Mouse (Mus musculus) splenic B cell, adult 2 months (primary cell): Measurements from ENCODE around the gene Zbtb33.
A peak's percentile ranks its signal among the peaks of the same experiment; 100 is the strongest.
"Not testable (repeated sequence)": the region's sequence is repeated elsewhere in the genome, so short reads cannot be mapped to it uniquely, and the experiment has no call there.

Experiments
- DNase-seq: peaks from one replicate; pipeline ENCODE4 v3.0.0-alpha.2; 2011; ENCODE audit warnings: low read depth, low spot score
- H3K27me3 ChIP-seq: 2 replicates; pipeline ENCODE4 v1.6.1; 2012; ENCODE audit warnings: mild to moderate bottlenecking, low read length, moderate library complexity, mixed read lengths; ENCODE audit not compliant: control insufficient read depth, poor library complexity, insufficient read depth, severe bottlenecking
- H3K36me3 ChIP-seq: 2 replicates; pipeline ENCODE4 v1.6.1; 2012; ENCODE audit warnings: mild to moderate bottlenecking, low read length, moderate library complexity, mixed read lengths; ENCODE audit not compliant: control insufficient read depth, poor library complexity, insufficient read depth, severe bottlenecking

Zbtb33 gene

GRCm38 (mm10) chrX:38189552-38190457 lies at the start of gene Zbtb33:
Gene Zbtb33, plus strand, starts transcription at chrX:38189793.
- DNase-seq, result peak; percentile 91
- no peaks in the 10 kb centered on the region for H3K36me3 ChIP-seq

GRCm38 (mm10) chrX:38159097-38159496 lies 30.5 kb upstream of the Zbtb33 start:
- no peak for DNase-seq
- H3K27me3 ChIP-seq, result no peaks in the 10 kb centered on the region
- no peaks in the 10 kb centered on the region for H3K36me3 ChIP-seq

More at GRCm38 (mm10) chrX:38189552-38190457, at the start of gene Zbtb33:
- no peaks in the 10 kb centered on the region for H3K27me3 ChIP-seq

GRCm38 (mm10) chrX:38165315-38165714 lies 24.3 kb upstream of the Zbtb33 start:
- DNase-seq, result no peak
- H3K36me3 ChIP-seq, result no peaks in the 10 kb centered on the region
- no peaks in the 10 kb centered on the region for H3K27me3 ChIP-seq

GRCm38 (mm10) chrX:38166064-38166463 lies 23.5 kb upstream of the Zbtb33 start:
- no peak for DNase-seq
- no peaks in the 10 kb centered on the region for H3K27me3 ChIP-seq
- no peaks in the 10 kb centered on the region for H3K36me3 ChIP-seq

- no peaks in the 10 kb centered on the region for H3K27me3 ChIP-seq
- no peaks in the 10 kb centered on the region for H3K36me3 ChIP-seq
- DNase-seq, result no peak
Observed at GRCm38 (mm10) chrX:38166592-38166991, 23.0 kb upstream of the Zbtb33 start.

GRCm38 (mm10) chrX:38179891-38180310 lies 9.7 kb upstream of the Zbtb33 start:
- peak; percentile 46 for DNase-seq
- H3K36me3 ChIP-seq, H3K27me3 ChIP-seq: not testable (repeated sequence)

GRCm38 (mm10) chrX:38180656-38181607 lies 8.7 kb upstream of the Zbtb33 start:
- Histone ChIP-seq H3K36me3 (no peaks in the 10 kb centered on the region), H3K27me3 (no peaks in the 10 kb centered on the region)
- DNase-seq, result peak; percentile 23

GRCm38 (mm10) chrX:38181608-38182258 lies 7.9 kb upstream of the Zbtb33 start:
- peak; percentile 86 for DNase-seq
- Histone ChIP-seq H3K36me3 (no peaks in the 10 kb centered on the region), H3K27me3 (no peaks in the 10 kb centered on the region)

GRCm38 (mm10) chrX:38185520-38185919 lies 4.1 kb upstream of the Zbtb33 start:
- Histone ChIP-seq H3K27me3 (no peaks in the 10 kb centered on the region), H3K36me3 (no peaks in the 10 kb centered on the region)
- no peak for DNase-seq

- Histone ChIP-seq H3K27me3 (no peaks in the 10 kb centered on the region), H3K36me3 (no peaks in the 10 kb centered on the region)
- no peak for DNase-seq
Observed at GRCm38 (mm10) chrX:38190458-38190764, 818 bp downstream of the Zbtb33 start.

- no peaks in the 10 kb centered on the region for H3K27me3 ChIP-seq
- DNase-seq, result no peak
- H3K36me3 ChIP-seq, result no peaks in the 10 kb centered on the region
Observed at GRCm38 (mm10) chrX:38201816-38202215, 12.2 kb downstream of the Zbtb33 start.

GRCm38 (mm10) chrX:38207392-38207791 lies 17.8 kb downstream of the Zbtb33 start:
- peak; percentile 15 for DNase-seq
- no peaks in the 10 kb centered on the region for H3K27me3 ChIP-seq

GRCm38 (mm10) chrX:38216986-38217675 lies 27.5 kb downstream of the Zbtb33 start:
- Histone ChIP-seq H3K27me3 (no peaks in the 10 kb centered on the region), H3K36me3 (no peaks in the 10 kb centered on the region)
- no peak for DNase-seq

More at GRCm38 (mm10) chrX:38207392-38207791, 17.8 kb downstream of the Zbtb33 start:
- no peaks in the 10 kb centered on the region for H3K36me3 ChIP-seq

GRCm38 (mm10) chrX:38217676-38217991 lies 28.0 kb downstream of the Zbtb33 start:
- H3K36me3 ChIP-seq, result no peaks in the 10 kb centered on the region
- H3K27me3 ChIP-seq, result no peaks in the 10 kb centered on the region
- no peak for DNase-seq
